Mouse (Mus musculus) MEL (cell line): ENCODE data around the gene Tnfaip1. TPM values are rescaled to one million over a fixed set of nuclear protein-coding genes. Genes with fewer than 3 reads are reported as not detected.

Source experiments
- DNase-seq: peaks from one replicate; pipeline ENCODE4 v3.0.0; 2011; ENCODE audit warnings: low read depth, low spot score
- H3K27ac ChIP-seq: 2 replicates; pipeline ENCODE4 v1.5.1; 2012; ENCODE audit warnings: low read depth, mild to moderate bottlenecking, control low read depth, low read length, moderate library complexity; ENCODE audit not compliant: control insufficient read depth
- H3K27me3 ChIP-seq, 2 experiments: fragments of 150-350 bp in 1 of 2; sonication (generic) in 1 of 2; 2 replicates each; pipeline ENCODE4 v1.6.1; 2012; ENCODE audit warnings: low read length in 2 of 2, mild to moderate bottlenecking in 2 of 2, improper control_type of control experiment in 1 of 2, moderate library complexity in 1 of 2; ENCODE audit not compliant: insufficient read depth in 2 of 2, control insufficient read depth in 1 of 2
- H3K36me3 ChIP-seq, 2 experiments: 2 replicates each; pipeline ENCODE4 v1.6.1; 2012 to 2014; ENCODE audit warnings: low read length in 2 of 2, improper control_type of control experiment in 1 of 2, inconsistent platforms in 1 of 2, mild to moderate bottlenecking in 1 of 2; ENCODE audit not compliant: insufficient read depth in 2 of 2, control insufficient read depth in 1 of 2
- H3K4me1 ChIP-seq, 2 experiments: fragments of 150-350 bp in 1 of 2; sonication (generic) in 1 of 2; 2 replicates each; pipeline ENCODE4 v1.6.1; 2012; ENCODE audit warnings: low read length in 2 of 2, improper control_type of control experiment in 1 of 2, mild to moderate bottlenecking in 1 of 2; ENCODE audit not compliant: insufficient read depth in 2 of 2, control insufficient read depth in 1 of 2
- H3K4me3 ChIP-seq, 2 experiments: fragments of 150-350 bp in 1 of 2; sonication (generic) in 1 of 2; 2 replicates each; pipeline ENCODE4 v1.5.1; 2012; ENCODE audit warnings: low read depth in 2 of 2, low read length in 2 of 2, mild to moderate bottlenecking in 2 of 2, moderate library complexity in 2 of 2, control low read depth in 1 of 2, improper control_type of control experiment in 1 of 2; ENCODE audit not compliant: control insufficient read depth in 1 of 2, insufficient read depth in 1 of 2
- H3K79me2 ChIP-seq: 2 replicates; pipeline ENCODE4 v1.6.1; 2012; ENCODE audit warnings: mild to moderate bottlenecking, low read length, moderate library complexity; ENCODE audit not compliant: control insufficient read depth, poor library complexity, insufficient read depth
- H3K9ac ChIP-seq: 2 replicates; pipeline ENCODE4 v1.6.1; 2012; ENCODE audit warnings: low read depth, mild to moderate bottlenecking, control low read depth, low read length, moderate library complexity; ENCODE audit not compliant: control insufficient read depth, poor library complexity, severe bottlenecking
- H3K9me3 ChIP-seq: fragments of 150-350 bp; sonication (generic); replicated peaks from 2 replicates; pipeline ENCODE4 v1.6.1; 2012; ENCODE audit warnings: mild to moderate bottlenecking, low read length, improper control_type of control experiment, moderate library complexity; ENCODE audit not compliant: insufficient read depth
- BHLHE40 ChIP-seq: IDR thresholded peaks from 2 replicates; pipeline ENCODE4 v1.6.1; 2012; ENCODE audit warnings: low read depth, mild to moderate bottlenecking, inconsistent platforms, low read length, improper control_type of control experiment, borderline replicate concordance
- CTCF ChIP-seq, 3 experiments: IDR thresholded peaks in 2 of 3; conservative IDR thresholded peaks in 1 of 3; 2 replicates each; pipeline ENCODE4 v1.5.1; 2011 to 2012; ENCODE audit warnings: low read length in 3 of 3, low read depth in 2 of 3, mild to moderate bottlenecking in 2 of 3, improper control_type of control experiment in 1 of 3, inconsistent platforms in 1 of 3, mixed read lengths in 1 of 3, moderate library complexity in 1 of 3; ENCODE audit not compliant: control insufficient read depth in 1 of 3, insufficient read depth in 1 of 3, poor library complexity in 1 of 3, severe bottlenecking in 1 of 3
- E2F4 ChIP-seq: IDR thresholded peaks from 2 replicates; pipeline ENCODE4 v1.6.1; 2011; ENCODE audit warnings: low read depth, low read length, improper control_type of control experiment, borderline replicate concordance
- EP300 ChIP-seq, 2 experiments: IDR thresholded peaks; 2 replicates each; pipeline ENCODE4 v1.6.1; 2011; ENCODE audit warnings: improper control_type of control experiment in 2 of 2, low read length in 2 of 2, low read depth in 1 of 2, mild to moderate bottlenecking in 1 of 2
- GABPA ChIP-seq: IDR thresholded peaks from 2 replicates; pipeline ENCODE4 v1.6.1; 2012; ENCODE audit warnings: low read depth, mild to moderate bottlenecking, inconsistent platforms, low read length, improper control_type of control experiment, moderate library complexity
- GATA1 ChIP-seq: IDR thresholded peaks from 2 replicates; pipeline ENCODE4 v1.6.1; 2011; ENCODE audit warnings: low read depth, low read length, improper control_type of control experiment
- MAFK ChIP-seq: IDR thresholded peaks from 2 replicates; pipeline ENCODE4 v1.6.1; 2011; ENCODE audit warnings: low read depth, mild to moderate bottlenecking, low read length, improper control_type of control experiment, borderline replicate concordance
- MEF2A ChIP-seq: IDR thresholded peaks from 2 replicates; pipeline ENCODE4 v1.6.1; 2014; ENCODE audit warnings: low read depth, mild to moderate bottlenecking, inconsistent platforms, low read length, improper control_type of control experiment; ENCODE audit not compliant: poor library complexity, insufficient replicate concordance, severe bottlenecking; ENCODE audit errors: extremely low read depth
- MXI1 ChIP-seq: IDR thresholded peaks from 2 replicates; pipeline ENCODE4 v1.6.1; 2011; ENCODE audit warnings: mild to moderate bottlenecking, low read depth, low read length, improper control_type of control experiment
- MYB ChIP-seq: IDR thresholded peaks from 2 replicates; pipeline ENCODE4 v1.6.1; 2011; ENCODE audit warnings: mild to moderate bottlenecking, low read depth, low read length, improper control_type of control experiment
- MYC ChIP-seq: IDR thresholded peaks from 2 replicates; pipeline ENCODE4 v1.6.1; 2011; ENCODE audit warnings: low read depth, mild to moderate bottlenecking, low read length, improper control_type of control experiment, moderate library complexity
- NRF1 ChIP-seq: IDR thresholded peaks from 2 replicates; pipeline ENCODE4 v1.6.1; 2014; ENCODE audit warnings: low read depth, mild to moderate bottlenecking, inconsistent platforms, low read length, improper control_type of control experiment, moderate library complexity; ENCODE audit not compliant: poor library complexity, insufficient read depth, severe bottlenecking
- POLR2AphosphoS2 ChIP-seq: IDR thresholded peaks from 2 replicates; pipeline ENCODE4 v1.6.1; 2011; ENCODE audit warnings: low read length, improper control_type of control experiment
- POLR2AphosphoS5 ChIP-seq: IDR thresholded peaks from 2 replicates; pipeline ENCODE4 v1.6.1; 2012; ENCODE audit warnings: low read depth, borderline replicate concordance, mild to moderate bottlenecking, inconsistent platforms, low read length, moderate library complexity, mixed read lengths
- RAD21 ChIP-seq: IDR thresholded peaks from 2 replicates; pipeline ENCODE4 v1.6.1; 2011; ENCODE audit warnings: mild to moderate bottlenecking, low read depth, low read length, improper control_type of control experiment
- SIN3A ChIP-seq: IDR thresholded peaks from 2 replicates; pipeline ENCODE4 v1.6.1; 2012; ENCODE audit warnings: low read length, improper control_type of control experiment, inconsistent platforms
- SMC3 ChIP-seq: IDR thresholded peaks from 2 replicates; pipeline ENCODE4 v1.6.1; 2011; ENCODE audit warnings: low read depth, low read length, improper control_type of control experiment
- USF1 ChIP-seq: IDR thresholded peaks from 2 replicates; pipeline ENCODE4 v1.6.1; 2014; ENCODE audit warnings: low read depth, mild to moderate bottlenecking, inconsistent platforms, low read length, improper control_type of control experiment, moderate library complexity
- ZC3H11A ChIP-seq: IDR thresholded peaks from 2 replicates; pipeline ENCODE4 v1.6.1; 2012; ENCODE audit warnings: low read depth, mild to moderate bottlenecking, inconsistent platforms, low read length, improper control_type of control experiment
- ZKSCAN1 ChIP-seq: IDR thresholded peaks from 2 replicates; pipeline ENCODE4 v1.6.1; 2012; ENCODE audit warnings: low read depth, mild to moderate bottlenecking, inconsistent platforms, low read length, improper control_type of control experiment, moderate library complexity
- ZMIZ1 ChIP-seq: IDR thresholded peaks from 2 replicates; pipeline ENCODE4 v1.6.1; 2012; ENCODE audit warnings: low read depth, mild to moderate bottlenecking, inconsistent platforms, low read length, improper control_type of control experiment, moderate library complexity
- ZNF384 ChIP-seq: IDR thresholded peaks from 2 replicates; pipeline ENCODE4 v1.6.1; 2012; ENCODE audit warnings: low read depth, mild to moderate bottlenecking, inconsistent platforms, low read length, improper control_type of control experiment
- polyA plus RNA-seq, 2 experiments: library from polyadenylated mRNA; stranded (reverse) in 1 of 2; unstranded in 1 of 2; fragments of >175 nt in 1 of 2; fragments of >200 nt in 1 of 2; gene quantifications; 2 replicates each; pipeline versions ENCODE4 v1.2.1 to v1.2.4; 2012; ENCODE audit warnings: low replicate concordance in 2 of 2, low read depth in 1 of 2; ENCODE audit not compliant: insufficient read length in 2 of 2, insufficient read depth in 1 of 2, missing spikeins in 1 of 2
- total RNA-seq: library from RNA; depleted of rRNA; stranded (reverse); fragments of 300-350 nt; gene quantifications from 2 replicates; pipeline ENCODE4 v1.2.3, GENCODE M21; 2012

The Tnfaip1 gene
- total and polyA plus RNA-seq, 3 experiments, result 3.9 to 7.4 TPM; not detected in 1

DNA sequence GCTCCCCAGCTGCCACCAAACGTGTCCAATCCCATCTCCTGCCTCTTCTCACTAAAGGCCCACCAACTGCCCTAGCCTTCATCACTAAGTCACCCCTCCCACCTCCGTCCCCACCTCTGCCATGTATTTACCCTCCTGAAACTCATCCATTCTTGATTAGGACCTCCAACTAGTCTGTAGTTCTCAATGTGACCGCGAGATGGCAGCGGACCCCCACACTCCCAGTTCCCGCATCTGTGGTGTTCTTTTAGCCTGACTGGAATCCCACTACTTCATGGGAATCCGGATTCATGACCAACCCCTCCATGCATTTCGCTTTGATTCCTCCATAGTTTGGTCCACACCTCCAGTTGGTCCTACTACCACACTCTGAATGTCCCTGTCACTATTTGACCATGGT, 48.0 kb downstream of the Tnfaip1 start:
- no peaks in the 10 kb centered on the region for H3K79me2 ChIP-seq
- DNase-seq, result peak; percentile 78
- no peak overlapping the region for H3K27ac ChIP-seq
- H3K4me1 ChIP-seq, result 0 out of 4 replicates have a peak, but pooled peaks cover 0 to 3% of the 10 kb centered on the region in 2 experiments
- no peaks in the 10 kb centered on the region for H3K9me3 ChIP-seq
- no peak overlapping the region for H3K4me3 ChIP-seq
- H3K9ac ChIP-seq, result no peak overlapping the region
- TF ChIP-seq GABPA (no peak), RAD21 (peak; percentile 95), SIN3A (0 out of 2 replicates have a peak, but pooled peaks have one; percentile 28), POLR2AphosphoS2 (no peak), MYC (no peak), ZC3H11A (peak; percentile 74), SMC3 (peak; percentile 90), BHLHE40 (no peak), ZMIZ1 (no peak), MAFK (no peak), MEF2A (no peak), NRF1 (no peak), EP300 (IDR thresholded peaks at IDR 0.05; ENCODE audit: low read depth in 1 of 2, low read length in 2 of 2) (no peak), MYB (no peak), MXI1 (no peak), ZNF384 (no peak), E2F4 (no peak), ZKSCAN1 (no peak), GATA1 (no peak), USF1 (no peak), POLR2AphosphoS5 (no peak), CTCF (IDR thresholded peaks at IDR 0.05 in 2 of 3, conservative IDR thresholded peaks at IDR 0.05 in 1 of 3; ENCODE audit: control insufficient read depth in 1 of 3, insufficient read depth in 1 of 3, low read depth in 2 of 3, low read length in 3 of 3, poor library complexity in 1 of 3, severe bottlenecking in 1 of 3) (peak; percentile 88 to 98 (median 93))
- TF ChIP-seq, all 39 proteins: peak for 5
- H3K36me3 ChIP-seq, result no peaks in the 10 kb centered on the region
- peaks cover 8 to 14% of the 10 kb centered on the region in 2 experiments for H3K27me3 ChIP-seq
